Mouse (Mus musculus) intestine, embryonic 15.5 days (tissue): ENCODE data around the gene Cdh22. TPM values are rescaled to one million over a fixed set of nuclear protein-coding genes. Genes with fewer than 3 reads are reported as not detected.

Source experiments
- ATAC-seq: fragments of 200-750 bp; cut with Nextera tagmentation; 2 replicates; pipeline ENCODE4 v1.8.0; 2017; ENCODE audit warnings: moderate TSS enrichment, moderate library complexity
- H3K27ac ChIP-seq: fragments of 300-500 bp; sonication (generic); 2 replicates; pipeline ENCODE4 v1.5.1; 2015; ENCODE audit warnings: mild to moderate bottlenecking, inconsistent platforms
- H3K27me3 ChIP-seq: fragments of 300-500 bp; sonication (generic); replicated peaks from 2 replicates; pipeline ENCODE4 v1.6.1; 2015; ENCODE audit warnings: inconsistent platforms
- H3K36me3 ChIP-seq: fragments of 300-500 bp; sonication (generic); 2 replicates; pipeline ENCODE4 v1.6.1; 2015; ENCODE audit warnings: inconsistent platforms
- H3K4me1 ChIP-seq: fragments of 300-500 bp; sonication (generic); replicated peaks from 2 replicates; pipeline ENCODE4 v1.6.1; 2015; ENCODE audit warnings: inconsistent platforms
- H3K4me2 ChIP-seq: fragments of 300-500 bp; sonication (generic); replicated peaks from 2 replicates; pipeline ENCODE4 v1.6.1; 2015; ENCODE audit warnings: mild to moderate bottlenecking, inconsistent platforms
- H3K4me3 ChIP-seq: fragments of 300-500 bp; sonication (generic); replicated peaks from 2 replicates; pipeline ENCODE4 v1.5.1; 2015; ENCODE audit warnings: inconsistent platforms
- H3K9ac ChIP-seq: fragments of 300-500 bp; sonication (generic); 2 replicates; pipeline ENCODE4 v1.6.1; 2015; ENCODE audit warnings: inconsistent platforms
- H3K9me3 ChIP-seq: fragments of 300-500 bp; sonication (generic); 2 replicates; pipeline ENCODE4 v1.6.1; 2016; ENCODE audit warnings: inconsistent platforms
- WGBS: fragments of 180-500 bp; shearing (Covaris S2); methylation state at CpG from one replicate; pipeline ENCODE4 v1.1.7; 2015; 5-methylcytosine and 5-hydroxymethylcytosine counted together
- polyA plus RNA-seq: library from polyadenylated mRNA; unstranded; fragments of >200 nt; fragmentation: Nextera tagmentation; extraction: Ambion mirVana; gene quantifications from 2 replicates; pipeline ENCODE4 v1.2.1, GENCODE M21; 2015

The Cdh22 gene
- polyA plus RNA-seq, 1 experiment from 2014 or later = 0.62 TPM

DNA sequence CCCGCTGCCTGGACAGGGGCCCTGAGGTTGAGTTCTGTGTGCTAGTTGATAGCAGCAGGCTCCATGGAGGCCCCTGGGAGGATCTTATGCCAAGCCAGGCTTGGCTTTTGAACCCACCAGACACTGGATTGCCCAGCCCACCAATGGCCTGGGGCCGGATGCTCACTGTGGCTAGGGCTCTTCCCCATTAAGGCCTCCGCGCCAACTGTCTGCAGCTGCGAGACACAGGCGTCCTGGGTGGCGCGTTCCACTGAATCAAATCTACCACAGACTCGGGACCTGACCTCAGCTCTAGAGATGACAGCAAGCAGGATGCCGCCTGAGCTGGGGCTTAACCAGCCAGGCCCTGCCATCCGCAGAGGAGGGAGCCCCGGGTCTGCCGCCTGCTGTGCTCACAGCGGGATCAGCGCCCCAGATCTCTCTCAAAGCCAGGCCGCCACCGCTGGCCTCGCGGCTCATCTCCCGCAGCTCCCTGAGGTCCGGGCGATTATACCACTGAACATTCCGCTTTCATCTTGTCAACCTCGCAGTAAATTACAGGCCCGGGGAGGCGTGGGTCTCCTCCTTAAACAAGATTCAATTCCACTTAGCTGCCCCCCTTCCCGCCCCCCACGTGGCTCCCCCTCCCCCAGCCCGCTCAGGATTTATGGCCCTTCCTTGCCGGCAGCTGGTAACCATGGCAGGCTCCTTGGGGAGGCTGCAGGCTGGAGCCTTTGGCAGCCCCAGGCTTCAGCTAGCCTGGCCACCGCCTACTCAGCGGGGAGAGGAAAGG, 39.1 kb downstream of the Cdh22 start:
- peak overlapping the region; percentile 11; the same call in 1 of the 2 replicates for H3K9ac ChIP-seq

DNA sequence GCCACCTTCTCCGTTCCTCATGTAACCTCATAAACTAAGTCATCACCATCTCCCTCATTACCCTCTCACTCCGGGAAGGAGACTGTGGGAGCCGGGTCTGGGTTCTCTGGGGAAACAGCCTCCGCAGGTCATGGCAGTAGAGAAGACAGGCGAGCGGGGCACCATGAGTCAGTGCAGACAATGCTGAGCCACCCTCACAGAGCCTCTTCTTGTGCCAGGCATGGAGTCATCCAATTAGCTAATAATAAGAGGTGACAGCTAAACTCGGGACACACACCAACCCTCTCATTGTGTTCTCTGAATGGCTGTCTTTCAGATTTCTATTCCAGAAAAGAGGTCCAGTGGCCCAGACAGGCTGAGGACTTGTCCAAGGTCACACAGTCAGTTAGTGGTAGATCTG, 43.2 kb downstream of the Cdh22 start:
- no peak overlapping the region for H3K27ac ChIP-seq
- H3K4me1 ChIP-seq = peaks cover 12% of the 10 kb centered on the region; the same call in 1 of the 2 replicates
- no peak overlapping the region for H3K4me3 ChIP-seq
- no peaks in the 10 kb centered on the region for H3K9me3 ChIP-seq
- no peaks in the 10 kb centered on the region for H3K36me3 ChIP-seq
- no peak overlapping the region for H3K4me2 ChIP-seq
- WGBS = 65% methylated on average over 7 of the region's 7 CpGs
- peaks cover 28% of the 10 kb centered on the region for H3K27me3 ChIP-seq
- ATAC-seq = no peak
- no peak overlapping the region for H3K9ac ChIP-seq

More for the DNA sequence above, 39.1 kb downstream of the Cdh22 start:
- H3K36me3 ChIP-seq = no peaks in the 10 kb centered on the region
- H3K4me3 ChIP-seq = no peak overlapping the region
- WGBS = 6% methylated on average over 32 of the region's 32 CpGs
- peaks cover 12% of the 10 kb centered on the region; the same call in 1 of the 2 replicates for H3K4me1 ChIP-seq
- H3K4me2 ChIP-seq = peak overlapping the region; percentile 33
- H3K27ac ChIP-seq = peak overlapping the region; percentile 9
- no peaks in the 10 kb centered on the region for H3K9me3 ChIP-seq
- peaks cover 45% of the 10 kb centered on the region for H3K27me3 ChIP-seq
- peak; percentile 61 for ATAC-seq

DNA sequence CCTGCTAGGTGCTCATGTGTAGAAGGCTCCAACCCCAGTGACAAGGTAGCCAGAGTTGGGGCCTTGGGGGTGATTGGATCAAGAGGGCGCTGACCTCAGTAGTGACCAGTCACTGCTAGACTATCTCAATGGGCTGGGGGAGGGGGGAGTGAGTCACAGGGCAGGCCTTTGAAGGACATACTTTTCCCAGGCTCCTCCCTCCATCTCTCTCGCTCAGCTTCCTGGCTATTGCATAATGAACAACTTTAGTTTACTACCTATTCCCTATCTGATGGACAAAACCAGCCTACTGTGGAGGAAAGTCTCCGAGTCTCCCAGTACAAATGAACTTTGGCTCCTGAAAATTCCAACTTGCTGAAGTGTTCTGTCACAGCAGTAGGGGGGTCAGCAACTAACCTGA, 45.1 kb downstream of the Cdh22 start:
- H3K27me3 ChIP-seq = peaks cover 18% of the 10 kb centered on the region
- peak; percentile 90 for ATAC-seq

DNA sequence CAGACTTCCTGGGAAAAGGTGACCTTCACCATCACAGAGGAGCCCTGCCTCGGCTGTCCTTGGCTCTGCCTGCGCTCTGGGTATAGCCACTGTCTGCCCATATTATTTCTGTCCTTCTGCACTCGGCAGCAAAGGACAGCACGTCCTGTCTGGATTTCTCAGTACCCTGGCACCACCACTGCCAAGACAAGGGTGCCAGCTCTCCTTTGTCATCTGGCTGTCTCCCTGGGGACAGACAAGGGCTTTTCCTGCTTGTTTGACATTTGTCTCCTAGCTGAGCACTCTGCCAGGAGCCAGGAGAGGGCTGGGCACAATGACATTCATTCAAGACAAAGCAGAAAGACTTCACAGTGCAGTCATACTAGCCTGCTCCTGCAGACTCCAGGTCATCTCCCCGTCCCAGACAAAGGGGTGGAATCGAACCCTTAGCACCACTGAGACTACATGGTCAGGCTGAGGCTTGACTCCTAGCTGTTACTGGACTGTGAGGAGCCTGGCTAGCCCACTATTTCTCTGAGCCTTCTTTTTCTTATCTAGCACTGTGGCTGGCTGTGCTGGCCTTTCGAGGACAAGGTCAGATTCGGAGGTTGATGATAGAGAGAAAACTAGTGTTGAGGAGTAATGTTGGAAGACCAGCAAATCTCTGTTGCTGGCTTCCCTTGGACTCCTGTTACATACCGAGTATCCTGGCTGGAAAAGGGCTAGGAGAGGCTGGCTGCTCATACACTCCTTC, 46.8 kb downstream of the Cdh22 start:
- peaks cover 12% of the 10 kb centered on the region for H3K4me1 ChIP-seq
- 76% methylated on average over 9 of the region's 9 CpGs for WGBS
- ATAC-seq = no peak
- no peak overlapping the region for H3K9ac ChIP-seq
- H3K9me3 ChIP-seq = no peaks in the 10 kb centered on the region
- H3K27me3 ChIP-seq = peaks cover 3% of the 10 kb centered on the region
- H3K4me2 ChIP-seq = no peak overlapping the region
- H3K27ac ChIP-seq = no peak overlapping the region
- H3K36me3 ChIP-seq = no peaks in the 10 kb centered on the region
- no peak overlapping the region for H3K4me3 ChIP-seq

More for the DNA sequence above, 45.1 kb downstream of the Cdh22 start:
- Histone ChIP-seq H3K9ac (no peak overlapping the region), H3K36me3 (no peaks in the 10 kb centered on the region), H3K4me1 (peaks cover under 1% of the 10 kb centered on the region; the same call in 1 of the 2 replicates), H3K27ac (no peak overlapping the region), H3K9me3 (no peaks in the 10 kb centered on the region), H3K4me3 (no peak overlapping the region), H3K4me2 (no peak overlapping the region)
- WGBS = 40% methylated on average over 3 of the region's 3 CpGs

- Histone ChIP-seq H3K27ac (no peak overlapping the region), H3K36me3 (no peaks in the 10 kb centered on the region), H3K9ac (no peak overlapping the region), H3K4me3 (no peak overlapping the region), H3K4me1 (peaks cover 14% of the 10 kb centered on the region), H3K4me2 (no peak overlapping the region; the same call in 1 of the 2 replicates), H3K9me3 (no peaks in the 10 kb centered on the region), H3K27me3 (peaks cover 37% of the 10 kb centered on the region)
- 33% methylated on average over 9 of the region's 9 CpGs for WGBS
- peak; percentile 83 for ATAC-seq
These were observed 50.5 kb downstream of the Cdh22 start for GRCm38 (mm10) chr2:165184015-165184633.

- 50% methylated on average over 11 of the region's 11 CpGs for WGBS
- Histone ChIP-seq H3K9me3 (no peaks in the 10 kb centered on the region), H3K9ac (no peak overlapping the region), H3K4me2 (no peak overlapping the region), H3K36me3 (no peaks in the 10 kb centered on the region), H3K27me3 (peaks cover 52% of the 10 kb centered on the region), H3K27ac (no peak overlapping the region), H3K4me3 (no peak overlapping the region), H3K4me1 (peaks cover 14% of the 10 kb centered on the region)
- ATAC-seq = peak; percentile 69
These were observed 52.3 kb downstream of the Cdh22 start for GRCm38 (mm10) chr2:165182085-165182976.

DNA sequence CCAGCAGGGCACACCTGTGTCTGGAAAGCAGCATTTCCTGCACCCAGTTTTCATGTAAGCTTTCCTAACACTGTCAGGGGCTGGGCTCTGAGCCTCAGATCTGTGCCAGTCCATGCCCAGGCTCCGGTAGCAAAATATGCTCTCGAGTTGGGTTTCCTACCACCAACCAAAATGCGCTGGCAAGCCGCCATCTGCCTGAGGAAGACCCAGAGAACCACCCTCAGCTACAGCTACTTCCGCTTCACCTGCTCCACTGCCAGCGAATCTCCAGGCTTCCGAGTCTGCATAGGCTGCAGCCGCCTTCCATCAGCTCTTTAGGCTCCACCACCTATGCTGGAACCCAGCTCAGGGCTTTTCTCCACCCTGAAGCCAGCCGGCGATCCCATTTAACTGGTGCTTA, 55.4 kb downstream of the Cdh22 start:
- no peak overlapping the region for H3K4me2 ChIP-seq
- H3K9me3 ChIP-seq = no peaks in the 10 kb centered on the region
- H3K9ac ChIP-seq = no peak overlapping the region
- H3K27me3 ChIP-seq = peaks cover 68% of the 10 kb centered on the region
- 58% methylated on average over 10 of the region's 10 CpGs for WGBS
- no peak overlapping the region for H3K4me3 ChIP-seq
- ATAC-seq = no peak
- no peaks in the 10 kb centered on the region for H3K36me3 ChIP-seq
- H3K4me1 ChIP-seq = peaks cover 11% of the 10 kb centered on the region
- no peak overlapping the region for H3K27ac ChIP-seq

GRCm38 (mm10) chr2:165176965-165177364, 57.7 kb downstream of the Cdh22 start:
- Histone ChIP-seq H3K4me1 (0 out of 2 replicates have a peak, but pooled peaks cover 2% of the 10 kb centered on the region), H3K36me3 (no peaks in the 10 kb centered on the region), H3K27me3 (peaks cover 72% of the 10 kb centered on the region), H3K9me3 (no peaks in the 10 kb centered on the region), H3K4me3 (no peak overlapping the region), H3K4me2 (no peak overlapping the region), H3K9ac (no peak overlapping the region), H3K27ac (no peak overlapping the region)
- WGBS = 27% methylated on average over 9 of the region's 9 CpGs
- ATAC-seq = no peak

GRCm38 (mm10) chr2:165166664-165167435, 67.8 kb downstream of the Cdh22 start:
- no peaks in the 10 kb centered on the region for H3K4me1 ChIP-seq
- H3K27me3 ChIP-seq = peaks cover 64% of the 10 kb centered on the region
- WGBS = 13% methylated on average over 18 of the region's 18 CpGs
- no peak overlapping the region for H3K9ac ChIP-seq
- H3K27ac ChIP-seq = no peak overlapping the region
- H3K4me3 ChIP-seq = no peak overlapping the region
- ATAC-seq = no peak
- no peaks in the 10 kb centered on the region for H3K36me3 ChIP-seq
- no peaks in the 10 kb centered on the region for H3K9me3 ChIP-seq
- no peak overlapping the region for H3K4me2 ChIP-seq

DNA sequence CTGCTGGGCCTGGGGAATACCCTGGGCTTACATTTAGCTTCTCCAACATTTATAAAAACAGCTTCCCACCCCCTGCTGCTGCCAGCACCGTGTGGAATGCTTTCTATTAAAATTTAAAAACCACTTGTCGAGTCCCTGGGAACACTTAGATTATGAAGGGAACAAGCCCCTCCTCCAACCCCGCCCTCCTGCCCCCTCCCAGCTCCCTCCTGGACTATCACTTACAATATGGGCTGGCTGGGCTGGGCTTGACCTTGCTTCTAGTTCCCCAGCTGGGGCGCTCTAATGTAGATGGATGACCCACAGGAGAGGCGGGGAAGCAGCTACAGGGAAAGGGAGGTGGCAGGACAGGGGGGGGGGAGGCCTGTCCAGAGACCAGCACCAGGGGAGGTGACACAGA, 72.4 kb downstream of the Cdh22 start:
- 8% methylated on average over 5 of the region's 5 CpGs for WGBS
- H3K4me3 ChIP-seq = no peak overlapping the region

GRCm38 (mm10) chr2:165160466-165160865, 74.2 kb downstream of the Cdh22 start:
- 13% methylated on average over 5 of the region's 5 CpGs for whole genome bisulfite sequencing
- Histone ChIP-seq H3K4me2 (no peak overlapping the region), H3K36me3 (no peaks in the 10 kb centered on the region), H3K9ac (no peak overlapping the region), H3K27me3 (peaks cover 24% of the 10 kb centered on the region), H3K9me3 (no peaks in the 10 kb centered on the region), H3K4me1 (no peaks in the 10 kb centered on the region), H3K27ac (no peak overlapping the region), H3K4me3 (no peak overlapping the region)
- no peak for ATAC-seq

More for the DNA sequence above, 72.4 kb downstream of the Cdh22 start:
- no peak for ATAC-seq
- H3K9me3 ChIP-seq = no peaks in the 10 kb centered on the region
- H3K27me3 ChIP-seq = peaks cover 41% of the 10 kb centered on the region
- H3K27ac ChIP-seq = no peak overlapping the region
- no peak overlapping the region for H3K9ac ChIP-seq
- no peaks in the 10 kb centered on the region for H3K36me3 ChIP-seq
- H3K4me1 ChIP-seq = no peaks in the 10 kb centered on the region
- H3K4me2 ChIP-seq = no peak overlapping the region
